Mouse (Mus musculus): ENCODE measurements around the gene Klb.
A peak's percentile ranks its signal among the peaks of the same experiment; 100 is the strongest.

Klb gene

GRCm38 (mm10) chr5:65385704-65386103, 37.6 kb downstream of the Klb start:
- no peak for DNase-seq

- DNase-seq, result no peak
Measured at GRCm38 (mm10) chr5:65387008-65387867, 39.1 kb downstream of the Klb start.

GRCm38 (mm10) chr5:65390648-65391644, 42.8 kb downstream of the Klb start, which contains the start of the genes Rpl9 and Lias:
Rpl9 (minus strand) TSS chr5:65391444.
Lias (plus strand) TSS chr5:65391497.
- DNase-seq, result peak; percentile 97

GRCm38 (mm10) chr5:65391753-65392152, 43.6 kb downstream of the Klb start:
- no peak for DNase-seq

GRCm38 (mm10) chr5:65394425-65394824, 46.3 kb downstream of the Klb start:
- no peak for DNase-seq

- peak; percentile 80 for DNase-seq
Measured at GRCm38 (mm10) chr5:65401251-65401994, 53.3 kb downstream of the Klb start.

- no peak for DNase-seq
Measured at GRCm38 (mm10) chr5:65407989-65408388, 59.9 kb downstream of the Klb start.

GRCm38 (mm10) chr5:65415653-65416458, 67.7 kb downstream of the Klb start:
- no peak for DNase-seq

- no peak for DNase-seq
Measured at GRCm38 (mm10) chr5:65419136-65419535, 71.0 kb downstream of the Klb start.

GRCm38 (mm10) chr5:65420822-65421221, 72.7 kb downstream of the Klb start:
- DNase-seq, result no peak

GRCm38 (mm10) chr5:65422803-65423202, 74.7 kb downstream of the Klb start:
- no peak for DNase-seq

- no peak for DNase-seq
Measured at GRCm38 (mm10) chr5:65424215-65424614, 76.1 kb downstream of the Klb start.

GRCm38 (mm10) chr5:65425251-65425650, 77.1 kb downstream of the Klb start:
- DNase-seq, result no peak

GRCm38 (mm10) chr5:65428321-65428720, 80.2 kb downstream of the Klb start:
- DNase-seq, result no peak

GRCm38 (mm10) chr5:65429441-65429840, 81.3 kb downstream of the Klb start:
- DNase-seq, result no peak
